Mouse (Mus musculus) adrenal gland, adult 8-10 months (tissue): Measurements from ENCODE around the gene Astn1. TPM values are rescaled to one million over a fixed set of nuclear protein-coding genes. Genes with fewer than 3 reads are reported as not detected.

ENCODE experiments used
- DNase-seq: peaks from one replicate; pipeline ENCODE4 v3.0.0; 2022
- total RNA-seq, 4 experiments: library from RNA; stranded (reverse); gene quantifications; 2 replicates each; pipeline ENCODE4 v1.2.4; 2022

Gene Astn1
- total RNA-seq, 4 experiments from 2014 or later: 13.2 to 21.4 (median 14.4) TPM

DNA sequence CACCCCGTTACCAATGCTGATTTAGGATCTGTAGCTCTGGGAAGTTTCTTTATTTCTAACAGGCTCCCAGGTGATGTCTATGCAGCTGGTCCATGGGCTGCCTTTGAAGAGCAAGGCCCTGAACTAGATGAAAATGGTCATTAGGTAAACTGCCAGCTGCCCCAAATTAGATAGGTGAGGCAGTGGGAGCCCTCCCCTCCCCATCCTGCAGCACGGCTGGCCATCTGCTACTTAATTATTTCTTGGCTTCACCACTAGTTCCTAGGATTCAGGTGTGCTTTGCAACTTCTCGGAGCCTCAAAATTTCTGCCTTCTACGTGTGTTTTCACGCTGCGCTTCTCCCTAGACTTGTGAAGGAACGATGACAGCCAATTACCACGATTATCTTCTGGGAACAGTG is 59.4 kb downstream of the Astn1 start:
- DNase-seq: no peak

DNA sequence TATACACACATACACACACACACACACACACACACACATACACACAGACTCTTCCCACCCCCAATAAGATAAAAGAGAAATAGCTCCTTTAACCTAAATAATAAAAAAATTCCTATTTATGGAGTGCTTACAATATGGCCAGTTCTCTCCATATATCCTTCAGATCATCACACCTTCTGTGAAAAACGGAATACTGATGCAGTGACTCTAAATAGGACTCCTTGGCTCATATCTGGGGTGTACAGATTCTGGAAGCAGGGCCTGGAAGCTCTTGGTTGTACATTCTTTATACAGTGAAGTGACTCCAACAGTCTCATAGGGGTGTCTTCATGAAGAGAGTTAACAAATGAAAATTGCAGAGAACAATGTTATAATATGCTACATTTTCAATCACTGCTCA is 60.7 kb downstream of the Astn1 start:
- DNase-seq: no peak

DNA sequence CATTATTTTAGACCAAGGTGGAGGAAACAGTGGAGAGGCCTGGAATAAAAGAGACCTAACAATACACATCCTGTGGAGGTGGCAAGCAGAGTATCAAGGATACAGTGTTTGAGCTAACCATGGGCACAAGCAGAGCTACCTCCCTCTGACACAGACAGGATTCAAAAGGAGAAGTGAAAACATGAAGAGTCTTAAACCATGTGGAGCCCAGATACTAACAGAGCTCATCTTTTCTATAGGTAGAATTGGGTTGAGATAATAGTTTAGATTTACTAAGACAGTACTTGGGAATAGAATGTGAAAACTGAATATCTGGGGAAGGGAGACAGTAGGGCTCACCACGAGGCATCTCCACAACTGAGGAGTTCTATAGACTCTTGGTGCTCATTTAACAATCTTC is 84.0 kb downstream of the Astn1 start:
- no peak for DNase-seq

DNA sequence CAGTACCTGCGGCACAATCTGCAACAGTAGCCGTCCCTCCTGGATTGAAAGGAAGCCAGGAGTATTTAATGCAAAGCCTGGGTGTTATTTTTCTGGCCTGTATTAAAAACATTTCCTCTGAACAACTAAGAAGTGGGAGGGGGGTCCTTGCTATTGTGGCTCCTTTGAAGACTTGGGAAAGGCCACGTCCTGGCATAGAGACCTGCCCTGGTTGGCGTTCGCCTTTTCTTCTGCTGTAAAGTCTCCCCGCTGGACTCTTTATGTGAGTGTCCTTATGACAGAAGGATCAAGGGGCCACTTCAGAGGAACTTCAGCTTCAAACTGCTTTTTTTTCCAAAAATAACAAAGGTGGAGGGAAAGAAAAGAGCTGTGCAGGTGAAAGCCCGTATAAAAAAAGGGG is 85.9 kb downstream of the Astn1 start:
- no peak for DNase-seq

DNA sequence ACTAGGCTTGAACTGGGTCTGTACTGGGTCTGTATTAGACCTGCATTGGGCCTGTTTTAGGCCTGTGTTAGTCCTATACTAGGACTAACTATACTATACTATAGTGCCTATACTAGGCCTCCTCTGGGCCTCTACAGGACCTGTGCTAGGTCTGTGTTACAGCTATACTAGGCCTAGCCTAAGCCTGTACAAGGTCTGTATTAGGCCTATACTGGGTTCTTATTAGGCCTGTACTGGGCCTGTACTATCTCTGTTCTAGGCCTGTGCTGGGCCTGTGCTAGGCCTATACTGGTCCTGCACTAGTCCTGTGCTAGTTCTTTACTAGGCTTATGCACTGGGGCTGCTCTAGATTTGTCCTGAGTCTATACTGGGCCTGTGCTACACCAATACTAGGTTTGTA is 90.6 kb downstream of the Astn1 start:
- no peak for DNase-seq

DNA sequence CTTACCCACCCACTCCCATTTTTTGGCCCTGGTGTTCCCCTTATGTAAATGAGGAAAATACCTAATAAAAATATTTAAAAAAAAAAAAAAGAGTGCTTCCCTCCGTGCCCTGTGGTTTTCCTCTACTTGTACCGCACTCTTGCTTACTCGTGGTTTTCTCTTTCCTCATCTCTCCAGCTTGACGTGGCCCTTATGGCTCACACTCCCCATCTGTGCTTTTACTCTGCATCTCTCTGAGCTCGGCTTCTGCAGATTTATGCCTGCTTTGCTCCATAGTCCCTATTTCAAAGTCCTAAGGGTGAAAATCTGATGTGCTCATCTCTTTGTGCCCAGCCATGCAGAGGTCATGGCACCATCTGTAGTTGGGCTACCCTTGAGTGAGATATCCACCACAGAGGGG is 91.5 kb downstream of the Astn1 start:
- no peak for DNase-seq

DNA sequence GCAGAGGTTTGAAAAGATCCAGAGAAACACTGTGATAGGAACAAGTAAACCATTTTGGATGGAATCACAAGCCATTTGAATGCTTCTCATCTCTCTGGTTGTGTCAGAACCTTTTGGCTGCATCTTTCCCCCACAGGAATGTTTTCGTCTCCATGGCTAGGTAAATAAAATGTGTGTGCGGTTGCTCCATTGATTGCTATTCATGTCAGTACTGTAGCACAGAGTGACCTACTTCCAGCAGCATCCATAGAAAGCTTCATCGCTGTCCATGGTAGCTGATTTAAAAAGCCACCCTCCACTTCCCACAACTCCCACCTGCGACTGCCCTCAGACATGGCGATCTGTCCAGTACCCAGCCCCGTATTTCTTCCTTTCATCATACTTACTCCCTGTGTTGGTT is 101.9 kb downstream of the Astn1 start:
- DNase-seq: no peak

DNA sequence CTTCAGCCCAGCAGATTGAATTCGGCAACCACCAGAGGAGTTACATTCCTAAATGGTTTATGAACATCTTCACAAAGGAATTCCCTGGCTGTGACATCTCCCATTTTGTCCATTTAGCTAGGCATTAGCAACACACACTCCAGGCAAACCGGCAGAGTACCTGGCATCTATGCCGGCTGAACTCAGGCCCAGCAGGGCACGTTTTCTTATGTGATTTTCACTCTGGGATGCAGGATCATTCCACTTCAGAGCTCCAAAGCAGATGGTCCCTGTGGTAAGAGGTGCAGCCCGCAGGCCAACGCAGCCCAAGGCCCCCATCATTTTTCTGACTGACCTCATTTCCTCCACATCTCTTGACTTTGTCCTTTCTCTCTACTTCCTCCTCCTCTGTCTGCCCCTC is 103.2 kb downstream of the Astn1 start:
- DNase-seq: no peak

DNA sequence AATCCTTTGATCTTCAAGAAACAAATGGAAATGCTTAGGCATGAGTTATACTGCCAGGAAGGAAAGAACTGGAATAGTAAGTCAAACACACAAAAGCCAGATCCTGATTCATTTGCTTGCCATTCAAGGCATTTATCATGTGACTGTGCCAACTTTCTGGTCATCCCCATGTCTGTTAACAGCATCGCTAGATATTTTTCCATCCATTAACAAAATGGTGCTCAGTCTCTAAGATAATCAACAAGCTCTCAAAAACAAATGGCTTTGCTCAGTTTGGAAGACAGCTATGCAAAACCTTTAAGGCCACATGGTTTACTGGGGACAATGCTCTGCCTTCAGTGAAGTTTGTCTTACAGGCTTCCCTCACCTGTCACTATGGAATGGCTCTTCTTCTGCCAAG is 115.8 kb downstream of the Astn1 start:
- DNase-seq: no peak

DNA sequence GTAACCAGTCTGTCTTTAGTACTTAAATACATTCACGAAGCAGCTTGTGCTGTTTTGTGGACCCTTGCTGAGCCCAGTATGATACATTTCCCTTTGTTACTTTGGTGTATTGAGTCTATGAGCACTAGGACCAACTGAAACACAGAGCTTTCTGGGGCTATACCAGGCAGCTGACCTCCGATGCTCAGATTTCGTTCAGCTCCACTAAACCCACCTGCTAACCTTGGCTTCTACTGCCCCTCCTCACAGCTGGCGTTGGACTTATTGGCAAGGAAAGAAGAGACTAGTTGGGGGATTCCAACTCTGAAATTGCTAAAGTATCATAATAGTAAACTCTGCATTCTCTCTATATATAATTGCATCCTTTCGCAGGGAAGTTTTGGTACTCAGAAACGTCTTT is 118.2 kb downstream of the Astn1 start:
- DNase-seq: no peak

DNA sequence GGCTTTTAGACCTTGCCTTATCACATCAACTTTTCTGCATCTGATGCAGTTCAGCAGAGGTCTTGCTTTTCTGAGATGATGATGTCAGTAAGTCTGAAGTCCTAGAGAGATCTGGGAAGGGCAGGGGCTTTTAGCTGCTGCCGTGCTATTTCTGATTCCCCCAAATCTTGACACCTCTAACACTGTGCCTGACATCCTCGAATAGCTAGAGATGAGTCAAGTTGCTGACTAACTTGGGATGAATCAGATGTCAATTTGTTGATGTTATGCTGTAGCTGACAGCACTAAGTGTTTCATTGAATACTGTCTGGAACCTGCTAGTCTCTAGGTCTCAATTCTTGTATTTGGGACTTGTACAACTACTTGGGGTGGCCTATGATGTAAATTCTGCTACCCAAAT is 121.7 kb downstream of the Astn1 start:
- DNase-seq: no peak

DNA sequence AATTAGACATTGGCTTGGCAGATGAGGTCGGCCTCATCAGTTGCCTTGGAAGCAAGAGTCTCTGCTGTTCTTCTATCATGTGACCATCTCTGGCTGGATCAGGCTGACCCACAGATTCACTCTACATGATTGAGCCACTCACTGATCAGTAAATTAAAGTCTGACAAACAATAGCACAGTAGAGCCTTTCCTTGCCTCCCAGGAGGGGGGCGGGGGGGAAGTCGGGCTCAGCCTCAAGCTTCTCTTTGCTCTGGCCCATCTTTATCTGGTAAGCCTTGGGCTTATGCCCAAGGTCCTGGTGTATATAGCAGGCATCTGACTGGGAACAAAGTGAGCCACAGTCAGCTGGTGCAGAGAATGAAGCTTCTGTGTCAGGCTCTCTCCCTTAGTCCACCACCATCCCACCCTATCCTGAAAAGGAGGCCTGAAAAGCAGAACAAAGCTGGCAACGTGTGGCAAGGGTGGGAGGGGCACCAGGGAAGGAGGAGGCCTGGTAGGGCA is 127.5 kb downstream of the Astn1 start:
- peak; percentile 16 for DNase-seq

DNA sequence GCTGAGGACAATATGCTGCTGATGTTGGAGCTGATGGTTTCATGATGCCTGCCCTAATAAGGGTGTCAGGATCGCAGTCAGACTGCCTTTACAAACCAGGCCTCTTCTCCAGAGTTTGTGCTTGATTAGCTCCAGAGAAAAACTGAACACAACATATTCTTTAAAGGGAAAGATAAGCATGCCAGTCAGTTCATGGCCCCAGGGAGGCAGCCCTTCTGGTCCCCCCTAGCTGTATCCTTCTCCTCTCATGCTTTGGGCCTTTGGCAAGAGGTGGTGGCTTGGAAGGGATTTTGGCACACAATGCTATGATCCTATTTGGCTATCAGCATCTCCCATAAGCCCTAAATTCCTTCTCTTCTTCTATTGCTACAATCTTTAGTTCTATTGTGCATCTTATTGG is 128.1 kb downstream of the Astn1 start:
- DNase-seq: no peak

DNA sequence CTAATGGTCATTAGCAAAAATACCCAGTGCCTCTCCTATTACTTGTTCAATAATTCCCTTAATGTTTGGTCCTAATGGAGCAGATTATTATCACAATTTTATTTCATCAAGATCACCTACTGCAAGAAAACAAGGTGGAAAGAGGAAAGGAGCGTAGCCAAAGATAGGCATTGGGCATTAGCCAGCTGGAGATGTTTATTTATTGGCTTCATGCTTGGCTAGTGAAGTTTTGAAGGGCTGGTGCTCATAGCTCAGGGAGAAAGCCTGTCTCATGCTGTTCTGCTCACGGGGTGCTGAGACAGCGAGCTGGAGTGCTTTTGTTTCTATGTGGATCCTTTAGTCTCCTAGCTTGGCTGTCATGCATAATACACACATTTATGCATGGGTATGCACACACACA is 131.2 kb downstream of the Astn1 start:
- DNase-seq: no peak

DNA sequence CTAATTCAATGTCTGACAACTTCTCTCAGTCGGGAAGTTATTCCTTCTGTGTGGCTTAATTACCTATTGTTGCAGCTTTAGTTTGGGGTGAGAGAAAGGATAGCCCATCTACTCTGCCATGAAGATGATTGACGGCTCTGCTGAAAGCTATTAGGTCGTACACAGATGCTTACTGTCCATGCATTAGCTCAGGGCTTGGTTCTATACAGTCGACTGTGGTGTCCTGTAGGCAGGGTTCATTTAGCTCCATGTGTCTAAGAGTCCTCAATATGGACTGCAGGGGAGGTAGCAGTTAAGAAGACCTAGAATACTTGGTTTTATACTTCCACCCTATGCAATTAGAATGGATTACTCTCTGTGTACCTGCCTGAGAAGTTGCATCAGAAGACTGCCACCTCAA is 138.1 kb downstream of the Astn1 start:
- no peak for DNase-seq

DNA sequence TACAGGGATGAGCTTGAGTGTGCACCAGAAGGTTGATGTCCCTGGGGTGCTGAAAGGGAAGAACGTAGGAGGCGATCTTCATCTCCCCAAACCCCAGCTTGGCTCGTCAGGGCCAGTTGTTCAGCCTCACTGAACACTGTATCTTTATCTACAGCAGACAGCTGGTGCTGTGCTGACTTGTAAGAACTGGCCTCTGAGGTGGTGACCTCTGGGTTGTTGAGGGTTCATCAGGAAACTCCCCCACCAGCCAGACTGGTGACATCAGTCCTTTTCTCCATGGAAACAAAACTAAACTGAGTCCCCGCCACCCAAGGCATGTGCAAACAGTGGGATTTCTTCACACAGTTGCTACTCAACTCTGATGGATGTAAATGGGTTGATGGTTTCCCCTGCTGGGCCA is 138.9 kb downstream of the Astn1 start:
- no peak for DNase-seq

DNA sequence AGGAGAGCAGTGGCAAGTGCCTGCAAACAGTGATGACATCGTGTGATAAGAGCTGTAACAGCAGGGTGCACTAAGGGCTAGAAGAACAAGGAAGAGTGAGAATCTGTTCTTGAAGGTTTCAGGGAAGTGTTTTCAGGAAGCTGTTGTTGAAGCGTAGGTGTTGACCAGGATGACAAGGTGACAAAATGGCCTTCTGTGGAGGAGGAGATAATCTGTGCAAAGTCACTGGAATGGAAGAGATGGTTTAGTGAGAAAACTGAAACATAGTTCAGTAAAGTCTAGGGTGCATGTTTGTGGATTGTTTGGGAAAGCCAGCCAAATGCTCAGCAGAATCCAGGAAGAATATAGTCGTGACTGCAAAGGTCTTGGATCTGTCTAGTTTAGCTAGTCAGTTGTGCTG is 145.5 kb downstream of the Astn1 start:
- DNase-seq: no peak

DNA sequence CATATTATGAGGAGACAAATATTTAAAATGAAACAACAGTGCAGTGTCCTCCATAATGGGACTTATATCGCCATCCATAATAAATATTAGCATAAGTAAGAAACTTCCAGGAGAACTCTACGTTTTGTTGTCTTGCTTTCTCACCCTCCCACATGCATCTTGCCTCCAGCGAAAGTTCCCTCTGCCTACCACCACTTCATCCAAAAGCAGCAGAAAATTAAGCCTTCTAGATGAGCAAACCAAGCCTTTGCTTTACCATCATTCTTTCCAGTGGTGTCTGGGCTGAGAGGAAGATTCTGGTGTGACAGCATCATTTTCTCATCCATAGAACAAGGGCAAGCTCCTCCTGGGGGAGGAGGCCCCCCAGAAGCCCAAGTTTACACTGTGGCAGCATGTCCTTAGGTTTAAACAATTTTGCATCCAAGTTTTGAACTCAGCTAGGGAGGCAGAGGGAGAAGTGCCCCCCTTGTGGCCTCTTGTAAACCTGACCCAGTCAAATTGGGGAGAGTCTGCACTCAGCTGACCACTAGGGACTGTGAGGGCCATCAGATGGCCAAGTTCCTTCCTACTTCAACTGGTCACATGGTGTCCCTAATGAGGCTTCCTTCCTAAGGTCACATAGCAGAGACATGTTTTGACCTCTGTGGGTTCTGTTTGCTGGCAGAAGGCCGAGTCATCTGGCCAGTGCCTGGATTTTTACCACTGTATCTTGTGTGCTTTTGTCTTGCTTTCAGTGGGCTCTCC is 147.2 kb downstream of the Astn1 start:
- DNase-seq: no peak

DNA sequence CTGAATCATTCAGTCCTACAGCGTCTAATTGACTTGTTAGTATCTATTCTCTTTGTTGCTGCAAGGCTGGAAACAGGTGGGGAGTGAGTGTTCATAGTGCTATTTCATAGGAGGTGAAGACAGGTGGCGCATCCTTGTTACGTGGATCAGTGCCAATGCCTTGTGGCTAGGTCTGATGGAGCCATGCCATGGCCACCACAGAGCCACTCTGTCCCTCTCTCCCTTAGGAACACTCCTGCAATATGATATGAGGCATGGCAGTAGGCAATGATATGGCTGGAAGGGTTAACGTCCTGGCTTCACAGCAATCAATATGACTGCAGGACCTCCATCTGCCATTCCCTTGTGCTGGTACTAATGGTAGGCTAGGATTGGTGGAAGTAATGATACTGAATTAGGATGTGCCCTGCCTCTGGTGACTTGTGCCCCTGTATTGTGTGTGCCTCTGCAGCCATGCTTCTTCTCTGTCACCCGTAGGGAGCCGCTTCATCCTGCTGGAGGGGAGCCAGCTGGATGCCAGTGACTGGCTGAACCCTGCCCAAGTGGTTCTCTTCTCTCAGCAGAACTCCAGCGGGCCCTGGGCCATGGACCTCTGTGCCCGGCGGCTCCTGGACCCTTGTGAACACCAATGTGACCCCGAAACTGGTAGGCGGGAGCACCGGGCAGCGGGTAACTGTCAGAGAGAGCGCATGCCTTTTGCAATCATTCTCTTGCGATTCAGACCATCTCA is 148.6 kb downstream of the Astn1 start:
- no peak for DNase-seq

DNA sequence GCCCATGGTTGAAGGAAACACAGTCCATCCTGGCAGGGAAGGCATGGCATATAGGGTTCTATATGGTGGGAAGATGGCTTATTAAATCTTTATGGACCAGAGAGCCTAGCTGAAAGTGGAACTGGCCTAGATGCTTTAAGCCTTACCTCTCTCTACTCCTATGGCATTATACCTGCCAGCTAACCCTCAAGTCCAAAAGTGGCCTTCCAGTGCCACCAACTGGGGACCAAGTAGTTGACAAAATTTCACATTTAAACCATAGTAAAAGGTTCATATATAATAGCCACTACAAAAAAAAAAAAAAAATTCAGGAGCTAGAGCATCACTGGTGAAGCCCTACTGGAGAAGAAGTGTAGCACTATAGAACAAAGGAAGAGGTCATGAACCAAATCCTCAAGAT is 150.0 kb downstream of the Astn1 start:
- DNase-seq: no peak

DNA sequence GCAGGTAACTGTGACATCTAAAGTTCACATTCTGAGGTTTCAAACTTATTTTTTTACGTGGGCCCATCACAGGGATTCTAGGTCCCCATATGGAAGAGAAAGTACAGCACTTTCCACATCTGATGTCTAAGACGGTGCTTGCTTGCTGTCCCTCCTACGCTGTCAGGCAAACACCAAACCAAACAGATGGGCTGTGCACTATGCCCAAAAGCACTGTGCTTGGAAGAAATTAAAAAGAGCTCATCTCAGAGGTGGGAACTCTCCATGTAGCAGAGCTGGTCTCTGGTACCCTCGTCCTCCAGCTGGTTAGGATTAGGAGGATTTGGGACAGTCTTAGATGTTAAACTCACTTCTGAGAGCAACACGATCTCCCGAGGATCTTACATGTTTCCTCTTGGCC is 150.6 kb downstream of the Astn1 start:
- DNase-seq: no peak

DNA sequence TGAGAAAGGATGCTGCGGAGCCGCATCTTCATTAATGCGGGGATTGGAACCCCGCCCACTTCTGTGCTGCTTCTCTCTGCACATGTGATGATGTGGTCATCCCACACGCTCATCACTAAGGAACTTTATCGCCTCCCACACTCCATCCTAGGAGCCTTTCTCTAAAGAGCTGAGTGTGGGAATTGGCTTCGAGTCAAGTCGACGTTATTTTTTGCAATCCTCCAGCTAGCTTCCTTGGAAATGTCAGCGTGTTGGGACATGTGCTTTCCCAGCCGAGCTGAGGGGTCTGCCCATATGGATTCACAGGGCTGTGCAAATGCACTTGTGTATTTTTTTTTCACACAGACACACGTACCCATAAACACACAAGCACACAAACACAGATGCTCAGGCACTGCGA is 151.5 kb downstream of the Astn1 start:
- no peak for DNase-seq

DNA sequence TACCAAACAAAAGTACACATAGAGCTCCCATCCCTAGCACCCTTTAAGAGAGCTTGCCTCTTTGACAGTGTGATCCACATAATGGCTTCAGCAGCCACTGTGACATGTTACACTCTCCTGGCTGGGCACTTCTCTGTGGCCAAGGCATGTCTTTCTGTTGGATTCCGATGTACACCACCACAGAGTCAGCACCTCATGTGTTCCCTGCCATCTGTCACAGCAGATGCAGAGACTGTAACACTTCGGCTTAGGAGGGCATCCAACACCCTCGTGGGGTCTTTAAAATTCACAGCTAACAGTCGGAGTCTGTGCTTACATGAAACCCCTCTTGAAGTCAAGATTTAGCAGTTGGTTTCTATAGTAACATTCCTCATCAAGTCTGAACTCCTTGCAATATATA is 154.5 kb downstream of the Astn1 start:
- DNase-seq: no peak

DNA sequence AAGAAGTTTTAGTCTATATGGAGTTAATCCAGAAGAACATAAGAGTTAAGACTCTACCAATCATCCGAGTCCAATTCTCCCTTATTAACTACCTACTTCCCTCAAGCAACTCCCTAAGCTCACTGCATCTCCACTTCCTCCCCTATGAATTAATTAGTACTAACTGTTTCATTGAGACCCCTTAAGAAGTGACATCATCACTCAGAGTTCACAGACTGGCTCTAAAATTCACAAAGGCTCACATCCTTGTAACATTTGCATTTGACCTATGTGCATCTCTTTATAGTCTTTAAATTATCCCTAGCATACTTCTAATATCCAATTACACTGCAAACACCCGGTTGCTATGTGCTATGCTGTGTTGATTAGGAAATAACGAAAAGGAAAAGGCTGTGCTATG is 174.1 kb downstream of the Astn1 start:
- no peak for DNase-seq
